In the genomic region with DNA sequence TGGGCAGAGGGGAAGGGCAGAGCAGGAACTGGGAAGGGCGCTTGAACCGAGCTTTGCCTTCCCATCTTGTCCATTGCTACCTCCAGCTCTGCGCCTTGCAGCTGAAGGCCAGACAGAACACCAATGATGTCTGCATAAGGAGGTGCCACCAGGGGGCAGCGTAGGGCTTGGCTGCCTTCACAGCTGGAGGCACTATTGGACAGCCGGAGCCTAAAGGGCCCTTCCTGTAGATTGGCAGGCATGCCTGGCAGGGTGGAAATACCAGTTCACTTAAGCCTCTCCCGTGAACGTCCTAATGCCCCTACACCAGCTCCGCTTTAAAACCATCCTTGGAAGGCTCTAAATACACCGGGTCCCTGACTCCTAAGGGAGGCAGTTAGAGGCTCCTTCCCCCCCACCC, we compare ENCODE assay signal across 8 mouse cellular contexts. TPM values are rescaled to one million over a fixed set of nuclear protein-coding genes. Genes with fewer than 3 reads are reported as not detected.
DNase-seq lines count a peak whose midpoint lies in the region; ATAC-seq lines count a peak whose summit lies in the region.

No protein-coding gene starts in this region.

- H3K9ac ChIP-seq in intestine, embryonic 15.5 days, result no peak overlapping the region

- intact Hi-C loops in left cerebral cortex, postnatal 25 days (cut with DNase I), result loop anchor here (5.0 kb wide), 1 partner anchor 128 kb away; no protein-coding TSS in a partner anchor

- no peaks in the 10 kb centered on the region for H3K9me3 ChIP-seq in intestine, embryonic 15.5 days

- peaks cover 10% of the 10 kb centered on the region for H3K27me3 ChIP-seq in intestine, embryonic 15.5 days (replicated peaks)

- H3K27ac ChIP-seq in intestine, embryonic 15.5 days, result peak overlapping the region; percentile 33

- H3K4me2 ChIP-seq in intestine, embryonic 15.5 days (replicated peaks), result peak overlapping the region; percentile 95

- peak; percentile 93 to 94 for DNase-seq in adrenal gland, adult 18-20 months (ENCODE audit: low spot score in 2 of 2)
- peak; percentile 93 for DNase-seq in embryo, embryonic 10.5 days (ENCODE audit: low spot score)
- DNase-seq in gastrocnemius, postnatal 4 days (ENCODE audit: low spot score in 2 of 2), result peak; percentile 84 to 93
- peak; percentile 90 to 93 for DNase-seq in left cerebral cortex, postnatal 25 days (ENCODE audit: low spot score in 2 of 2)
- peak; percentile 91 for DNase-seq in mesoderm, embryonic 11.5 days (ENCODE audit: low read depth, low spot score)
- peak; percentile 83 for DNase-seq in right cerebral cortex, postnatal 25 days
- peak; percentile 88 to 92 for DNase-seq in urinary bladder, postnatal 36 days (ENCODE audit: low spot score in 2 of 2)

- peaks cover 41% of the 10 kb centered on the region for H3K4me1 ChIP-seq in intestine, embryonic 15.5 days (replicated peaks)

- no peaks in the 10 kb centered on the region for H3K36me3 ChIP-seq in intestine, embryonic 15.5 days

- WGBS in intestine, embryonic 15.5 days, result 15% methylated on average over 9 of the region's 9 CpGs

- 0 out of 2 replicates have a peak, but pooled peaks have one; percentile 5 for ATAC-seq in intestine, embryonic 15.5 days

- H3K4me3 ChIP-seq in intestine, embryonic 15.5 days (replicated peaks), result no peak overlapping the region

RNA-seq across cellular contexts. Expression of a gene that starts 0.7 kb away (rescaled TPM):
- total RNA-seq in adrenal gland, adult 18-20 months (2021), result 100 to 1,000 TPM in 1 of 2 experiments, 10 to 100 TPM in 1; 85.6 to 115 TPM
- total RNA-seq in gastrocnemius, postnatal 4 days (2021), result 1 to 10 TPM; 6.1 to 7.3 TPM
- polyA plus RNA-seq in intestine, embryonic 15.5 days (2015; fragmentation: Nextera tagmentation; extraction: Ambion mirVana), result 13.8 and 20.9 TPM in 2 replicates
- 100 to 1,000 TPM; 208 to 215 TPM for total RNA-seq in left cerebral cortex, postnatal 25 days (2021)

RNA-seq across cellular contexts. Expression of a gene that starts 2.1 kb away (rescaled TPM):
- 100 to 1,000 TPM; 125 to 147 TPM for total RNA-seq in adrenal gland, adult 18-20 months (2021)
- 10 to 100 TPM; 22.9 to 23.9 TPM for total RNA-seq in gastrocnemius, postnatal 4 days (2021)
- polyA plus RNA-seq in intestine, embryonic 15.5 days (2015; fragmentation: Nextera tagmentation; extraction: Ambion mirVana), result 127 and 147 TPM in 2 replicates
- 10 to 100 TPM; 31.8 to 35.3 TPM for total RNA-seq in left cerebral cortex, postnatal 25 days (2021)

RNA-seq across cellular contexts. Expression of a gene that starts 17.7 kb away (rescaled TPM):
- total RNA-seq in adrenal gland, adult 18-20 months (2021), result not detected
- total RNA-seq in gastrocnemius, postnatal 4 days (2021), result not detected
- 1.7 and 2.8 TPM in 2 replicates for polyA plus RNA-seq in intestine, embryonic 15.5 days (2015; fragmentation: Nextera tagmentation; extraction: Ambion mirVana)
- total RNA-seq in left cerebral cortex, postnatal 25 days (2021), result not detected

RNA-seq across cellular contexts. Expression of a gene that starts 26.6 kb away (rescaled TPM):
- 100 to 1,000 TPM; 119 to 121 TPM for total RNA-seq in adrenal gland, adult 18-20 months (2021)
- 10 to 100 TPM; 49.9 to 61.1 TPM for total RNA-seq in gastrocnemius, postnatal 4 days (2021)
- polyA plus RNA-seq in intestine, embryonic 15.5 days (2015; fragmentation: Nextera tagmentation; extraction: Ambion mirVana), result 75.0 and 80.7 TPM in 2 replicates
- total RNA-seq in left cerebral cortex, postnatal 25 days (2021), result 100 to 1,000 TPM; 116 to 118 TPM

RNA-seq across cellular contexts. Expression of a gene that starts 39.7 kb away (rescaled TPM):
- 1 to 10 TPM; 2.0 to 2.1 TPM for total RNA-seq in adrenal gland, adult 18-20 months (2021)
- 1 to 10 TPM in 1 of 2 experiments, not detected in 1; 1.1 TPM for total RNA-seq in gastrocnemius, postnatal 4 days (2021)
- 6.9 and 9.2 TPM in 2 replicates for polyA plus RNA-seq in intestine, embryonic 15.5 days (2015; fragmentation: Nextera tagmentation; extraction: Ambion mirVana)
- not detected for total RNA-seq in left cerebral cortex, postnatal 25 days (2021)

Comparison
In these comparisons a context has a peak if more than half of its experiments do, and no peak if none do; other contexts are left out.
1. RNA of a gene that starts 0.7 kb away (total RNA-seq): 208 to 215 TPM in left cerebral cortex, postnatal 25 days and 85.6 to 115 TPM in adrenal gland, adult 18-20 months; 6.1 to 7.3 TPM in gastrocnemius, postnatal 4 days; every median in the first group is over 10 times any median in the second.
2. Peak in every context shown above with its lines, with median percentiles within 50 percentile points of each other: DNase-seq.